Mouse (Mus musculus): ENCODE results near the gene Mettl21a. TPM values are rescaled to one million over a fixed set of nuclear protein-coding genes. Genes with fewer than 3 reads are reported as not detected.
"Not testable (repeated sequence)": the region's sequence is repeated elsewhere in the genome, so short reads cannot be mapped to it uniquely, and the experiment has no call there.

The Mettl21a gene
- 18.2 and 18.3 TPM in 2 replicates for polyA plus RNA-seq (2015; fragmentation: Nextera tagmentation; extraction: Ambion mirVana)

- H3K36me3 ChIP-seq, result peaks cover 5% of the 10 kb centered on the region; the same call in 1 of the 2 replicates
- H3K9ac ChIP-seq, result peak within 1 kb of the TSS; percentile 90
- peak within 1 kb of the TSS; percentile 96 for H3K27ac ChIP-seq (replicated peaks)
- H3K27me3 ChIP-seq, result no peaks in the 10 kb centered on the region
- H3K9me3 ChIP-seq, result no peaks in the 10 kb centered on the region
- ATAC-seq (ENCODE audit: low FRiP score, low read depth), result peak; percentile 97
- peak within 1 kb of the TSS; percentile 71 for H3K4me2 ChIP-seq
- peaks cover 19% of the 10 kb centered on the region for H3K4me1 ChIP-seq (replicated peaks)
- peak within 1 kb of the TSS; percentile 71 for H3K4me3 ChIP-seq
- WGBS, result under 1% methylated on average over 71 of the region's 72 CpGs
Measured at GRCm38 (mm10) chr1:64616881-64617714, at the start of gene Mettl21a. Mettl21a (minus strand) TSS chr1:64617242.

GRCm38 (mm10) chr1:64658876-64659275 lies 41.8 kb upstream of the Mettl21a start:
- ATAC-seq (ENCODE audit: low FRiP score, low read depth), result no peak
- Histone ChIP-seq H3K36me3 (no peaks in the 10 kb centered on the region), H3K27me3 (no peaks in the 10 kb centered on the region), H3K9ac (no peak overlapping the region), H3K4me1 (replicated peaks) (no peaks in the 10 kb centered on the region), H3K4me3 (no peak overlapping the region), H3K27ac (replicated peaks) (no peak overlapping the region), H3K9me3 (no peaks in the 10 kb centered on the region), H3K4me2 (no peak overlapping the region)
- WGBS, result 72% methylated on average over 7 of the region's 7 CpGs

GRCm38 (mm10) chr1:64656423-64657129 lies 39.5 kb upstream of the Mettl21a start:
- Histone ChIP-seq H3K27me3 (no peaks in the 10 kb centered on the region), H3K27ac (replicated peaks) (no peak overlapping the region), H3K9ac (no peak overlapping the region), H3K4me2 (no peak overlapping the region), H3K9me3 (no peaks in the 10 kb centered on the region), H3K4me3 (no peak overlapping the region), H3K4me1 (replicated peaks) (no peaks in the 10 kb centered on the region), H3K36me3 (no peaks in the 10 kb centered on the region)
- WGBS, result 87% methylated on average over 3 of the region's 3 CpGs
- no peak for ATAC-seq (ENCODE audit: low FRiP score, low read depth)

GRCm38 (mm10) chr1:64655415-64655814 lies 38.4 kb upstream of the Mettl21a start:
- Histone ChIP-seq H3K4me2 (no peak overlapping the region), H3K27ac (replicated peaks) (no peak overlapping the region), H3K36me3 (no peaks in the 10 kb centered on the region), H3K4me1 (replicated peaks) (no peaks in the 10 kb centered on the region), H3K9me3 (no peaks in the 10 kb centered on the region), H3K9ac (no peak overlapping the region), H3K27me3 (no peaks in the 10 kb centered on the region), H3K4me3 (no peak overlapping the region)
- 6% methylated on average over 1 of the region's 1 CpGs for WGBS
- ATAC-seq (ENCODE audit: low FRiP score, low read depth), result no peak

DNA sequence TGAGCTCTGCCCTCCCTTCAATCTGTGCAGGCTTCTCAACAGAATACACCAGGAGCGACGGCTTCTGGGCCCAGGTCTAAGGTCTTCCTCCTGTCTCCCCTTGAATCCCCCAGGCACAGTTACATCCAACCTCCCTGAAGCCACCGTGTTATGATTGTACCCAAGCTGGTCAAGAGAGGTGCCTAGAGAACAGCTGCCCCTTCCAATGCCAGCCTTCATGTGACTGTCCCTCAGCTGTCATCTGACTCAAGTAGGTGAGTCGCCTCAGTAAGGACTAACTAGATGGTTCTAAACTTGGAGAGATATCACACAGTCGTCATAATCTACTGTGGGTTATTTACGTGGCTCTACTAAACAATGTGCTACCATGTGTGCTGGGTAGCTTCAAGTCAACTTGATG lies 36.7 kb upstream of the Mettl21a start:
- 94% methylated on average over 6 of the region's 6 CpGs for WGBS
- Histone ChIP-seq H3K9me3 (no peaks in the 10 kb centered on the region), H3K36me3 (no peaks in the 10 kb centered on the region), H3K4me3 (no peak overlapping the region), H3K4me1 (replicated peaks) (no peaks in the 10 kb centered on the region), H3K27ac (replicated peaks) (no peak overlapping the region), H3K9ac (no peak overlapping the region), H3K4me2 (no peak overlapping the region), H3K27me3 (no peaks in the 10 kb centered on the region)
- ATAC-seq (ENCODE audit: low FRiP score, low read depth), result no peak

- H3K4me2 ChIP-seq, result no peak overlapping the region
- WGBS, result 81% methylated on average over 11 of the region's 11 CpGs
Measured at GRCm38 (mm10) chr1:64649362-64650124, 32.5 kb upstream of the Mettl21a start.

GRCm38 (mm10) chr1:64644513-64644912 lies 27.5 kb upstream of the Mettl21a start:
- no peak overlapping the region for H3K9ac ChIP-seq
- H3K4me3 ChIP-seq, result no peak overlapping the region
- ATAC-seq (ENCODE audit: low FRiP score, low read depth), result no peak
- no peaks in the 10 kb centered on the region for H3K4me1 ChIP-seq (replicated peaks)
- H3K36me3 ChIP-seq, result no peaks in the 10 kb centered on the region
- H3K27me3 ChIP-seq, result no peaks in the 10 kb centered on the region
- H3K9me3 ChIP-seq, result no peaks in the 10 kb centered on the region
- no peak overlapping the region for H3K4me2 ChIP-seq
- H3K27ac ChIP-seq (replicated peaks), result no peak overlapping the region
- 98% methylated on average over 3 of the region's 3 CpGs for WGBS

More at GRCm38 (mm10) chr1:64649362-64650124, 32.5 kb upstream of the Mettl21a start:
- Histone ChIP-seq H3K9ac (no peak overlapping the region), H3K4me3 (no peak overlapping the region), H3K27ac (replicated peaks) (no peak overlapping the region), H3K4me1 (replicated peaks) (no peaks in the 10 kb centered on the region), H3K9me3 (no peaks in the 10 kb centered on the region), H3K36me3 (no peaks in the 10 kb centered on the region), H3K27me3 (no peaks in the 10 kb centered on the region)
- no peak for ATAC-seq (ENCODE audit: low FRiP score, low read depth)

GRCm38 (mm10) chr1:64642541-64642940 lies 25.5 kb upstream of the Mettl21a start:
- H3K27me3 ChIP-seq; H3K4me2 ChIP-seq; ATAC-seq (ENCODE audit: low FRiP score, low read depth); H3K27ac ChIP-seq (replicated peaks); H3K4me3 ChIP-seq; H3K9ac ChIP-seq; H3K9me3 ChIP-seq; H3K36me3 ChIP-seq; H3K4me1 ChIP-seq (replicated peaks): not testable (repeated sequence)
- 92% methylated on average over 8 of the region's 8 CpGs for WGBS

DNA sequence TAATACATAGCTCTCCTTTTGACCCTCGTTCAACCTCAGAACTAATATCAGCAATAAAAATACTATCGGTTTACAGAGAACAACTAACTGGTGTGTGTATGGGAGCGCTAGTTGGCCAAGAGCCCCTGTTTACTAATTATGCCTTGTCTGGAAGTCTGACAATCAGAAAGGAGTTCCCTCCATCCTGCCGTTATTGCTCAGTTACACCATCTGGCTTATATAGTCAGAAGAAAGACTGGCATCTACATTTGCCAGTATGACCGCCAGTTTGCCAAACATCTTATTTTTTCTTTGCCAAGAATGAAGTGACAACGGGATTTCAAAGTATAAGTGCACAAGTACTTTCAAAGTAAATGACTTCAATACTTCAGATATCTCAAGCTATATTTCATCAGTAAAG lies 24.0 kb upstream of the Mettl21a start:
- ATAC-seq (ENCODE audit: low FRiP score, low read depth), result no peak
- Histone ChIP-seq H3K9me3 (no peaks in the 10 kb centered on the region), H3K27me3 (no peaks in the 10 kb centered on the region), H3K4me1 (replicated peaks) (no peaks in the 10 kb centered on the region), H3K4me3 (no peak overlapping the region), H3K9ac (no peak overlapping the region), H3K4me2 (no peak overlapping the region), H3K36me3 (no peaks in the 10 kb centered on the region), H3K27ac (replicated peaks) (no peak overlapping the region)
- 84% methylated on average over 6 of the region's 6 CpGs for WGBS

- WGBS, result 93% methylated on average over 6 of the region's 6 CpGs
Measured at GRCm38 (mm10) chr1:64639279-64639678, 22.2 kb upstream of the Mettl21a start.

GRCm38 (mm10) chr1:64635624-64636023 lies 18.6 kb upstream of the Mettl21a start:
- WGBS, result 84% methylated on average over 2 of the region's 2 CpGs
- Histone ChIP-seq H3K9me3 (no peaks in the 10 kb centered on the region), H3K27ac (replicated peaks) (no peak overlapping the region), H3K36me3 (no peaks in the 10 kb centered on the region), H3K4me1 (replicated peaks) (no peaks in the 10 kb centered on the region), H3K27me3 (no peaks in the 10 kb centered on the region), H3K4me3 (no peak overlapping the region), H3K9ac (no peak overlapping the region), H3K4me2 (no peak overlapping the region)
- no peak for ATAC-seq (ENCODE audit: low FRiP score, low read depth)

More at GRCm38 (mm10) chr1:64639279-64639678, 22.2 kb upstream of the Mettl21a start:
- H3K4me2 ChIP-seq, result no peak overlapping the region
- no peak for ATAC-seq (ENCODE audit: low FRiP score, low read depth)
- no peaks in the 10 kb centered on the region for H3K27me3 ChIP-seq
- no peaks in the 10 kb centered on the region for H3K36me3 ChIP-seq
- H3K9ac ChIP-seq, result no peak overlapping the region
- no peak overlapping the region for H3K4me3 ChIP-seq
- no peaks in the 10 kb centered on the region for H3K9me3 ChIP-seq
- H3K27ac ChIP-seq (replicated peaks), result no peak overlapping the region
- no peaks in the 10 kb centered on the region for H3K4me1 ChIP-seq (replicated peaks)

GRCm38 (mm10) chr1:64633237-64633636 lies 16.2 kb upstream of the Mettl21a start:
- Histone ChIP-seq H3K4me1 (replicated peaks) (no peaks in the 10 kb centered on the region), H3K9ac (no peak overlapping the region), H3K27ac (replicated peaks) (no peak overlapping the region), H3K27me3 (no peaks in the 10 kb centered on the region), H3K4me2 (no peak overlapping the region), H3K4me3 (no peak overlapping the region), H3K36me3 (no peaks in the 10 kb centered on the region), H3K9me3 (no peaks in the 10 kb centered on the region)
- 85% methylated on average over 3 of the region's 3 CpGs for WGBS
- no peak for ATAC-seq (ENCODE audit: low FRiP score, low read depth)

All from hindbrain, embryonic 15.5 days (tissue).